Mouse (Mus musculus) G1E (cell line): ENCODE data around the gene Tmem204.

Source experiments
- CTCF ChIP-seq: IDR thresholded peaks from 2 replicates; pipeline ENCODE4 v1.5.1; 2012; ENCODE audit warnings: low read depth, low read length, inconsistent platforms, mixed read lengths
- GATA1 ChIP-seq: IDR thresholded peaks from 2 replicates; pipeline ENCODE4 v1.6.1; 2012; ENCODE audit warnings: borderline replicate concordance, low read length, inconsistent platforms, mixed read lengths
- GATA2 ChIP-seq: IDR thresholded peaks from 2 replicates; pipeline ENCODE4 v1.6.1; 2012; ENCODE audit warnings: low read depth, low read length, inconsistent platforms, borderline replicate concordance
- POLR2AphosphoS5 ChIP-seq: IDR thresholded peaks from 2 replicates; pipeline ENCODE4 v1.6.1; 2012; ENCODE audit warnings: low read depth, low read length, inconsistent platforms; ENCODE audit not compliant: insufficient replicate concordance
- TAL1 ChIP-seq: conservative IDR thresholded peaks from 2 replicates; pipeline ENCODE4 v1.6.1; 2012; ENCODE audit warnings: low read depth, low read length, inconsistent platforms, mixed read lengths

DNA sequence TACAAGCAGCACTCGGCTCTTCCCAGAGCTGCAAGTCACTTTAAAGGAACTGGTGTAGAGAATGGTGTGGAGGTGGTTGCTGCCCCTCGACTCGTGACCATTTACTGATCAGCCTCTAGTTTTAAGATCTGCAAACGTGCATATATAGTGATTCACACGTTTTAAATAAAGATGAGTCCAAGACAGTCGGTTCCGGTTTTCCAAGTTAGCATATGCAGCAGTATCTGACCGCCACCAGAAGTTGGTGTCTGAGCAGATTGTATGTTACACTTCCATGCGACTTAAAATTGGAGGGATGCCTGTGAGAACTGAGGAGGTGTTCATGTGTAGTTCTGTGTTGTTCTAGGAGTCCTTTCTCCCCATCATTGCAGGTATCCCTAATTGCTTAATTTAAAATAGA is 30.1 kb downstream of the Tmem204 start:
- TF ChIP-seq CTCF (no peak), GATA1 (no peak), TAL1 (no peak), POLR2AphosphoS5 (no peak), GATA2 (no peak)
